9 mouse cellular contexts compared by ENCODE assay signal in genomic region chr9:107700114-107700571, GRCm38 (mm10). TPM values are rescaled to one million over a fixed set of nuclear protein-coding genes. Genes with fewer than 3 reads are reported as not detected.
A peak's percentile ranks its signal among the peaks of the same experiment; 100 is the strongest.
DNase-seq lines count a peak whose midpoint lies in the region; ATAC-seq and TF ChIP-seq lines count a peak whose summit lies in the region.
"Had no signal": no experiment of that assay in that cellular context is flagged by ENCODE, and none has a peak within 500 bp of the region (broad histone marks: within the 10 kb centered on the region; RNA-seq: fewer than 3 reads in every experiment).

No protein-coding gene starts in this region.

- H3K9ac ChIP-seq in kidney, postnatal 0 days (ENCODE audit: low read depth, low read length), result peak overlapping the region; percentile 27; the same call in 1 of the 2 replicates
- H3K9ac ChIP-seq in embryonic facial prominence, embryonic 13.5 days, result peak overlapping the region; percentile 60
- H3K9ac ChIP-seq in midbrain, embryonic 15.5 days, result no peak overlapping the region

- peak overlapping the region; percentile 85 for H3K27ac ChIP-seq in kidney, postnatal 0 days
- peak overlapping the region; percentile 82 for H3K27ac ChIP-seq in embryonic facial prominence, embryonic 13.5 days
- H3K27ac ChIP-seq in heart, embryonic 10.5 days, result peak overlapping the region; percentile 81
- peak overlapping the region; percentile 20; the same call in 1 of the 2 replicates for H3K27ac ChIP-seq in midbrain, embryonic 15.5 days

- TF ChIP-seq CTCF in kidney, postnatal 0 days (IDR thresholded peaks at IDR 0.05; ENCODE audit: low read depth), result no peak; the same call in 1 of the 2 replicates

- H3K4me1 ChIP-seq in kidney, postnatal 0 days (replicated peaks; ENCODE audit: insufficient read depth, low read length), result peaks cover 80% of the 10 kb centered on the region
- peaks cover 99% of the 10 kb centered on the region for H3K4me1 ChIP-seq in embryonic facial prominence, embryonic 13.5 days
- peaks cover 98% of the 10 kb centered on the region for H3K4me1 ChIP-seq in heart, embryonic 10.5 days
- peaks cover 89% of the 10 kb centered on the region for H3K4me1 ChIP-seq in midbrain, embryonic 15.5 days

- WGBS in kidney, postnatal 0 days, result 18% methylated on average over 6 of the region's 6 CpGs
- 18% methylated on average over 6 of the region's 6 CpGs for WGBS in embryonic facial prominence, embryonic 13.5 days
- 27% methylated on average over 6 of the region's 6 CpGs for WGBS in heart, embryonic 10.5 days
- WGBS in midbrain, embryonic 15.5 days, result 27% methylated on average over 6 of the region's 6 CpGs

- H3K36me3 ChIP-seq in kidney, postnatal 0 days (ENCODE audit: insufficient read depth, low read length), result no peaks in the 10 kb centered on the region; the same call in 1 of the 2 replicates
- H3K36me3 ChIP-seq in embryonic facial prominence, embryonic 13.5 days, result peaks cover 70% of the 10 kb centered on the region
- peaks cover 17% of the 10 kb centered on the region for H3K36me3 ChIP-seq in heart, embryonic 10.5 days
- no peaks in the 10 kb centered on the region; the same call in 1 of the 2 replicates for H3K36me3 ChIP-seq in midbrain, embryonic 15.5 days (replicated peaks)

- H3K4me2 ChIP-seq in kidney, postnatal 0 days (ENCODE audit: low read length), result 0 out of 2 replicates have a peak overlapping the region, but pooled peaks have one; percentile 30
- peak overlapping the region; percentile 47 for H3K4me2 ChIP-seq in embryonic facial prominence, embryonic 13.5 days
- H3K4me2 ChIP-seq in midbrain, embryonic 15.5 days, result no peak overlapping the region

- peak; percentile 53 for DNase-seq in kidney, postnatal 0 days (ENCODE audit: low spot score)
- no peak for DNase-seq in kidney, adult 8-10 months
- DNase-seq in heart, embryonic 10.5 days (ENCODE audit: low spot score), result no peak
- peak; percentile 48 to 62 for DNase-seq in layer of hippocampus, postnatal 10 days (ENCODE audit: low spot score in 2 of 2)
- no peak for DNase-seq in testis, postnatal 14 days (ENCODE audit: low spot score)
- no peak for DNase-seq in T-cell, adult 2 months (ENCODE audit: low spot score)

- H3K4me3 ChIP-seq in kidney, postnatal 0 days (replicated peaks; ENCODE audit: low read depth, low read length), result no peak overlapping the region
- peak overlapping the region; percentile 19 for H3K4me3 ChIP-seq in embryonic facial prominence, embryonic 13.5 days
- no peak overlapping the region for H3K4me3 ChIP-seq in heart, embryonic 10.5 days
- no peak overlapping the region for H3K4me3 ChIP-seq in midbrain, embryonic 15.5 days

- no peaks in the 10 kb centered on the region for H3K27me3 ChIP-seq in kidney, postnatal 0 days (ENCODE audit: insufficient read depth, low read length)
- no peaks in the 10 kb centered on the region for H3K27me3 ChIP-seq in embryonic facial prominence, embryonic 13.5 days
- 0 out of 2 replicates have a peak, but pooled peaks cover 4% of the 10 kb centered on the region for H3K27me3 ChIP-seq in heart, embryonic 10.5 days (ENCODE audit: insufficient read depth, poor library complexity, severe bottlenecking)
- H3K27me3 ChIP-seq in midbrain, embryonic 15.5 days (replicated peaks), result no peaks in the 10 kb centered on the region

- H3K9me3 ChIP-seq in kidney, postnatal 0 days (replicated peaks; ENCODE audit: low read length), result no peaks in the 10 kb centered on the region
- no peaks in the 10 kb centered on the region for H3K9me3 ChIP-seq in embryonic facial prominence, embryonic 13.5 days
- no peaks in the 10 kb centered on the region for H3K9me3 ChIP-seq in heart, embryonic 10.5 days
- H3K9me3 ChIP-seq in midbrain, embryonic 15.5 days, result no peaks in the 10 kb centered on the region

- no peak for ATAC-seq in kidney, postnatal 0 days (replicated peaks; ENCODE audit: low FRiP score, low read depth)
- ATAC-seq in embryonic facial prominence, embryonic 13.5 days (ENCODE audit: insufficient number of reproducible peaks, insufficient read depth, low FRiP score, low TSS enrichment, low read depth), result no peak
- ATAC-seq in midbrain, embryonic 15.5 days (replicated peaks), result no peak

RNA-seq across cellular contexts. Expression of gene Sema3f, which starts 10.1 kb away (rescaled TPM):
- 16.2 and 17.3 TPM in 2 replicates for polyA plus RNA-seq in kidney, postnatal 0 days (2015; fragmentation: Nextera tagmentation; extraction: Ambion mirVana)
- 37.7 and 44.0 TPM in 2 replicates for polyA plus RNA-seq in embryonic facial prominence, embryonic 13.5 days (2015; fragmentation: Nextera tagmentation; extraction: Ambion mirVana)
- 4.7 and 13.2 TPM in 2 replicates for polyA plus RNA-seq in heart, embryonic 10.5 days (2016; fragmentation: Nextera tagmentation; extraction: Ambion mirVana)
- total RNA-seq in layer of hippocampus, postnatal 10 days (2021), result 1 to 10 TPM; 6.7 to 9.1 TPM
- polyA plus RNA-seq in midbrain, embryonic 15.5 days (2015; fragmentation: Nextera tagmentation; extraction: Ambion mirVana), result 26.0 and 31.2 TPM in 2 replicates

RNA-seq across cellular contexts. Expression of gene Gnat1, which starts 20.6 kb away (rescaled TPM):
- polyA plus RNA-seq in kidney, postnatal 0 days (2015; fragmentation: Nextera tagmentation; extraction: Ambion mirVana), result 0.89 and 1.2 TPM in 2 replicates
- polyA plus RNA-seq in embryonic facial prominence, embryonic 13.5 days (2015; fragmentation: Nextera tagmentation; extraction: Ambion mirVana), result 1.2 and 2.0 TPM in 2 replicates
- polyA plus RNA-seq in heart, embryonic 10.5 days (2016; fragmentation: Nextera tagmentation; extraction: Ambion mirVana), result 1.2 and 3.2 TPM in 2 replicates
- total RNA-seq in layer of hippocampus, postnatal 10 days (2021), result 1 to 10 TPM in 1 of 2 experiments, under 1 TPM in 1; 0.71 to 1.1 TPM
- 2.1 and 2.2 TPM in 2 replicates for polyA plus RNA-seq in midbrain, embryonic 15.5 days (2015; fragmentation: Nextera tagmentation; extraction: Ambion mirVana)
- total RNA-seq: hematopoietic stem cell, adult 5-6 weeks had no signal

RNA-seq across cellular contexts. Expression of gene Slc38a3, which starts 30.8 kb away (rescaled TPM):
- polyA plus RNA-seq in kidney, postnatal 0 days (2015; fragmentation: Nextera tagmentation; extraction: Ambion mirVana), result 12.9 and 14.7 TPM in 2 replicates
- polyA plus RNA-seq in embryonic facial prominence, embryonic 13.5 days (2015; fragmentation: Nextera tagmentation; extraction: Ambion mirVana), result 3.4 and 4.1 TPM in 2 replicates
- 4.2 and 4.5 TPM in 2 replicates for polyA plus RNA-seq in heart, embryonic 10.5 days (2016; fragmentation: Nextera tagmentation; extraction: Ambion mirVana)
- total RNA-seq in layer of hippocampus, postnatal 10 days (2021), result 100 to 1,000 TPM in 1 of 2 experiments, 10 to 100 TPM in 1; 96.5 to 109 TPM
- polyA plus RNA-seq in midbrain, embryonic 15.5 days (2015; fragmentation: Nextera tagmentation; extraction: Ambion mirVana), result 31.8 and 40.4 TPM in 2 replicates
- total RNA-seq: hematopoietic stem cell, adult 5-6 weeks had no signal

Comparison
In these comparisons a context has a peak if more than half of its experiments do, and no peak if none do; other contexts are left out.
1. DNase-seq: peak in kidney, postnatal 0 days (single experiment) and layer of hippocampus, postnatal 10 days (2 of 2); none in kidney, adult 8-10 months (0 of 2), heart, embryonic 10.5 days (single experiment), testis, postnatal 14 days (single experiment) and T-cell, adult 2 months (single experiment).
2. H3K27ac ChIP-seq: peak in every context shown above with its lines; median percentile 85 in kidney, postnatal 0 days; 82 in embryonic facial prominence, embryonic 13.5 days; 81 in heart, embryonic 10.5 days; 20 in midbrain, embryonic 15.5 days.